Mouse (Mus musculus): ENCODE measurements at regions not wholly inside any gene's neighbourhood (a gene's known extent, or its start where the extent isn't known, plus 50 kb on each side); places are given as distances from the start of the nearest gene placed in this dataset.

GRCm38 (mm10) chr5:133267887-133268286 is 724.7 kb upstream of the Auts2 start:
- DNase-seq: no peak

GRCm38 (mm10) chr5:133267356-133267755 is 724.2 kb upstream of the Auts2 start:
- DNase-seq: peak; percentile 2

GRCm38 (mm10) chr5:133264976-133265375 is 721.8 kb upstream of the Auts2 start:
- DNase-seq: no peak

GRCm38 (mm10) chr5:133218801-133219200 is 675.7 kb upstream of the Auts2 start:
- DNase-seq: no peak

GRCm38 (mm10) chr5:133198546-133198945 is 655.4 kb upstream of the Auts2 start:
- no peak for DNase-seq

- DNase-seq: no peak
These were observed 646.8 kb upstream of the Auts2 start for GRCm38 (mm10) chr5:133189798-133190571.

- no peak for DNase-seq
These were observed 632.5 kb upstream of the Auts2 start for GRCm38 (mm10) chr5:133175636-133176035.

- DNase-seq: peak; percentile 81
These were observed 630.1 kb upstream of the Auts2 start for GRCm38 (mm10) chr5:133173155-133173723.

- DNase-seq: no peak
These were observed 629.5 kb upstream of the Auts2 start for GRCm38 (mm10) chr5:133172686-133173085.

- no peak for DNase-seq
These were observed 628.1 kb upstream of the Auts2 start for GRCm38 (mm10) chr5:133171266-133171665.

- DNase-seq: no peak
These were observed 624.4 kb upstream of the Auts2 start for GRCm38 (mm10) chr5:133167576-133167975.

- DNase-seq: no peak
These were observed 623.9 kb upstream of the Auts2 start for GRCm38 (mm10) chr5:133167001-133167461.

- DNase-seq: no peak
These were observed 613.1 kb upstream of the Auts2 start for GRCm38 (mm10) chr5:133156115-133156857.

GRCm38 (mm10) chr5:133145996-133146395 is 602.9 kb upstream of the Auts2 start:
- DNase-seq: no peak

- DNase-seq: no peak
These were observed 600.5 kb upstream of the Auts2 start for GRCm38 (mm10) chr5:133143679-133144078.

- peak; percentile 25 for DNase-seq
These were observed 599.4 kb upstream of the Auts2 start for GRCm38 (mm10) chr5:133142401-133143115.

GRCm38 (mm10) chr5:133131042-133131441 is 587.9 kb upstream of the Auts2 start:
- no peak for DNase-seq

- DNase-seq: no peak
These were observed 587.2 kb upstream of the Auts2 start for GRCm38 (mm10) chr5:133130316-133130715.

- no peak for DNase-seq
These were observed 581.1 kb upstream of the Auts2 start for GRCm38 (mm10) chr5:133124223-133124622.

GRCm38 (mm10) chr5:133113946-133114345 is 570.8 kb upstream of the Auts2 start:
- no peak for DNase-seq

- no peak for DNase-seq
These were observed 570.0 kb upstream of the Auts2 start for GRCm38 (mm10) chr5:133113183-133113582.

GRCm38 (mm10) chr5:133106691-133107354 is 563.7 kb upstream of the Auts2 start:
- DNase-seq: peak; percentile 37
